Mouse (Mus musculus): ENCODE results near the gene Fam185a. TPM values are rescaled to one million over a fixed set of nuclear protein-coding genes. Genes with fewer than 3 reads are reported as not detected.

Fam185a gene
- 3.6 TPM in 2 replicates for polyA plus RNA-seq (2012; rRNA removed)

DNA sequence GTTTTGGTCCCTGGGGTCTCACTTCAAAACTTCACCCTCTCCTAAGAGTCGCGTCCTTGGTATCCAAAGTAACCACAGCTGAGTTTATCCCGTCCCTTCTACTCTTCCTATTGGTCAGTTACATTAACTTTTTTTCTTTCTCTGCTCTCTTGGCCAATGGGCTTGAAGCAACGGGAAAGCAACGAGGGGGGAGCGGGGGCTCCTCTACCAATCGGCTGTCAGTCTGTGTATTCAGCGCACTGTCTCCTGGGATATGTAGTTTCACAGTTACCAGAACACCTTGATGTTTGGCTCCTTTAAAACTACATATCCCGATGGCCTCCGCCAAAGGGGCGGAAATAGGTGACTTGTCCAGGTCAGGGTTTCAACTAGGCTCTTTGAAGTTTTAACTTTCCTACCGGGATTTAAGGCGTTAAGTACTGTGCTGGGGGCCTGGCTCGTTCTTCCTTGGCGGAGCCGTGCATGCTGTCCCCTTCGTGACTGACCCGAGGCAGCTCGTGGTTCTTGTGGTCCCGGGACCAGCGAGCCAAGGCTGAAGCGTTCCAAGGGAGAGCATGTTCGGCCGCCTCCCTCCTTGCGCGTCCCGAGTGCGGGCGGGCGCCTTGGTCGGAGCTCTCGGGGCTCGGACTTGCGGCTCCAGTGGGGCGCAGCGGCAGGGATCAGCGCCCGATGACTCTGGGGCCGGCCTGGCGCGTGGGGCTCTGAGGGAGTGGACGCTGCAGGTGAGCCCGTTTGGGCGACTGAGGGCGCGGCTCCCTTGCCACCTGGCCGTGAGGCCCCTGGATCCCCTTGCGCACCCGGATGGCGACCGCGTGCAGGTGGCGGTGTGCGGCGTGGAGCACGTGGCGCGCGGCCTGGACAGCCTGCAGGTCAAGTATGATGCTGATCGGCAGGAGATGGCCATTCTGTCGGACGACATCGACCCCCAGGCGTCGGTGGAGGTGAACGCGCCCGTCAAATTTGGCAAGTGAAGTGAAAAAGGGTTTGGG is at the start of gene Fam185a, which contains the start of gene Ccdc146:
Fam185a (plus strand) TSS at position 345 of the 989 bp plus-strand sequence.
Ccdc146 (minus strand) TSS at position 64 of the 989 bp plus-strand sequence.

Other genes with a start within 250 kb of the Fam185a start
- gene Gsap, start 238.7 kb upstream of the Fam185a start, polyA plus RNA-seq (2012; rRNA removed), result 1.3 and 1.8 TPM in 2 replicates
- 1.5 and 1.8 TPM in 2 replicates for gene Fgl2, start 52.3 kb upstream of the Fam185a start, polyA plus RNA-seq (2012; rRNA removed)
- 0.17 and 0.52 TPM in 2 replicates for gene Ccdc146, start 281 bp upstream of the Fam185a start, polyA plus RNA-seq (2012; rRNA removed)
- 13.7 and 24.0 TPM in 2 replicates for gene Lrrc17, start 118.6 kb downstream of the Fam185a start, polyA plus RNA-seq (2012; rRNA removed)
- gene Fbxl13, start 220.7 kb downstream of the Fam185a start, polyA plus RNA-seq (2012; rRNA removed), result 0.31 and 0.35 TPM in 2 replicates
- 95.8 and 116 TPM in 2 replicates for gene Armc10, start 220.9 kb downstream of the Fam185a start, polyA plus RNA-seq (2012; rRNA removed)

All from central nervous system, embryonic 11.5 days (tissue).